Mouse (Mus musculus): ENCODE measurements around the gene Aurka. TPM values are rescaled to one million over a fixed set of nuclear protein-coding genes. Genes with fewer than 3 reads are reported as not detected.

The Aurka gene
- polyA plus RNA-seq (2012; rRNA removed) = 1.8 and 4.5 TPM in 2 replicates

DNA sequence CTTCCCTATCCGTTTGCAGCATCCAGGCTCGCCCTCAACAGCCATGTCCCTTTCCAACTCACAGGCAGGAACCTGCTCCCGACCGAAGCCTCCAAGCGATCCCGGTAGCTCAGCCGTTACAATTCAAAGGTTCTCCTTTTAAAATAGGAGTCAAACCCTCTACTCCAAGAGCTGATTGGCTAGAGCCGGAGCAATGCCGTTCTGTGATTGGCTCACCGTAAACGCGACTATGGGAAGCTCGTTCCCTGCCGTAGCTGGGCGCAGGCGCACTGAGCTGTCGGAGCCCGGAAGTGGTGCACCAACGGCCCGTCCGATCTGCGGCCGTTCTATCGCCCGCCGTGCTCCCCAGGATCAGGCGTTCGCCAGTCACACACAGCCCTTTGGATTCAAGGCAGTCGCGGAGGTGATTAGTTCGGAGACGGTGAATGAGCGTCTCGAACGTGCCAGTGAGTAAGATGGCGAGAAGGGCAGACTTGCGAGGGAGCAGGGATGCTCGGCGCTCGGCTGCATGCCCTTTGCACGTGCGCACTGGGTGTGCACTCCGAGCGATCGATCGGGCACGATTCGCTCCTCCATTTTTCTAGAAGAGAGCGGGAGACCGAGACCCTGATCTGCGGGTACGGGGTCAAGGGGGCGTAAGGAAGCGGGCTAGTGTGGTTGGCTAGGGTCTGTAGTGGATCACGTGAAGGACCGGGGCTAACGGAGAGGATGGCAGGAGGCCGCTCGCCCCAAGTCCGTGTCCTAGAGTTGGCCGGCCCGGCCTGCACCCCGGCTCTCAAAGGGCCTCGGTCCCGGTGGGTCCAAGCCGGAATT lies at the start of gene Aurka, which contains the start of gene Cstf1:
TSS of gene Aurka (minus strand) at position 125 of the 813 bp plus-strand sequence.
TSS of gene Cstf1 (plus strand) at position 271 of the 813 bp plus-strand sequence.

GRCm38 (mm10) chr2:172393391-172394051 lies 23.2 kb upstream of the Aurka start, which contains the start of gene Cass4:
Cass4 (plus strand) TSS chr2:172393794.

DNA sequence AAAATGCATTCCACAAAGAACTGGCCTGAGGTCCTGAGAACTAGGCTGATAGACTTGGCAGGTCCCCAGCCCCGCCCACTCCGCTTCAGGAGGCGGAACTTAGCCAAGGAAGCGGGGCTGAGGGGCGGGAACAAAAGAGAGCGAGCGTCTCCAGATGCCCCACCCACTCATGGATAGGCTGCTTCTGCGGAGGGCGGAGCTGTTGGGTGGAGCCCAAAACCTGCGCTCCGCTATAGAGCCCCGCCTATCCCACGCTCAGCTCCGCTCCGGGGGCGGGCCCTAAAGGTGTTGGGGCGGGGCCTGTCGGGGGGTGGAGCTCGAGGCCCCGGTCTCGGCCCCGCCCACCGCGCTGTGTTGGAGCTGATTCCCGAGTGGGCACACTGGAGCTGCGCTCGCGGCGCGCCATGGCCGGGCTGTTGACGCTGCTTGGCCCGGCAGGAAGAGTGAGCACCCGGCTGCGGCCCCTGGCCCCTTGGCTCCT lies 25.0 kb downstream of the Aurka start, which contains the start of gene Fam210b:
TSS of gene Fam210b (plus strand) at position 308 of the 481 bp plus-strand sequence.

Other genes starting within 250 kb of the Aurka start
- gene Mc3r, start 122.0 kb downstream of the Aurka start, polyA plus RNA-seq (2012; rRNA removed) = not detected in 2 replicates
- gene Fam210b, start 25.0 kb downstream of the Aurka start, polyA plus RNA-seq (2012; rRNA removed) = 22.7 and 43.5 TPM in 2 replicates
- gene Cstf1, start 146 bp upstream of the Aurka start, polyA plus RNA-seq (2012; rRNA removed) = 10.9 and 11.7 TPM in 2 replicates
- gene Cass4, start 23.3 kb upstream of the Aurka start, polyA plus RNA-seq (2012; rRNA removed) = 0.17 and 0.32 TPM in 2 replicates
- 16.1 and 16.5 TPM in 2 replicates for gene Rtf2, start 70.0 kb upstream of the Aurka start, polyA plus RNA-seq (2012; rRNA removed)
- gene Gcnt7, start 88.1 kb upstream of the Aurka start, polyA plus RNA-seq (2012; rRNA removed) = not detected in 2 replicates
- gene Fam209, start 102.0 kb upstream of the Aurka start, polyA plus RNA-seq (2012; rRNA removed) = 0.19 TPM in 1 of 2 replicates, not detected in the other
- 3.7 and 3.8 TPM in 2 replicates for gene Tfap2c, start 179.1 kb upstream of the Aurka start, polyA plus RNA-seq (2012; rRNA removed)